Mouse (Mus musculus) brain, embryonic 14.5 days (tissue): ENCODE data around the gene Adam12.

Experiments
- CTCF ChIP-seq: fragments of 200-500 bp; IDR thresholded peaks from 2 replicates; pipeline ENCODE4 v1.5.1; 2012; ENCODE audit warnings: inconsistent platforms, mild to moderate bottlenecking, moderate library complexity, borderline replicate concordance; ENCODE audit not compliant: insufficient read depth, insufficient read length; ENCODE audit errors: extremely low read depth
- POLR2A ChIP-seq: fragments of 200-500 bp; IDR thresholded peaks from 2 replicates; pipeline ENCODE4 v1.6.1; 2012; ENCODE audit warnings: mild to moderate bottlenecking, inconsistent platforms, borderline replicate concordance; ENCODE audit not compliant: poor library complexity, insufficient read depth, insufficient read length, severe bottlenecking; ENCODE audit errors: extremely low read depth

GRCm38 (mm10) chr7:133859548-133859947 lies 372.4 kb downstream of the Adam12 start:
- TF ChIP-seq CTCF (no peak), POLR2A (no peak)
